Mouse (Mus musculus): ENCODE results near the gene Gm5426. TPM values are rescaled to one million over a fixed set of nuclear protein-coding genes. Genes with fewer than 3 reads are reported as not detected.
"Not testable (repeated sequence)": the region's sequence is repeated elsewhere in the genome, so short reads cannot be mapped to it uniquely, and the experiment has no call there.

Gm5426 gene
- polyA plus RNA-seq (2014; fragmentation: Nextera tagmentation; extraction: Ambion mirVana) = not detected in 2 replicates

DNA sequence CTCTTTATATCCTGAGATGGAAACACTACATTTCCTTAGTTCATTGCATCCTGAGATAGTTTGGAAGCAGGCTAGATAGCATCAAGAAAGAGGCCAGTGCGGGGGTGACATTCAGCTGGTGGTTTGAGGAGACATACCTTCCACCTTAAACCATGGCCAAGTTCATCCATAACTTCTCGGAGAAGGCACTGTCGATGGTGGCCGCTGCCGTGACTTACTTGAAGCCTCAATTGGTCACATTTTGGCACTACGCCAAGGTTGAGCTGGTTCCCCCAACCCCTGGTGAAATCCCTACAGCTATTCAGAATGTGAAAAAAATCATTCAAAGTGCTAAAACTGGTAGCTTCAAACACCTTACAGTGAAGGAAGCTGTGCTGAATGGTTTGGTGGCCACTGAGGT lies at the start of gene Gm5426:
Gene Gm5426, plus strand, starts transcription at position 153 of the 400 bp plus-strand sequence.
- 93% methylated on average over 6 of the region's 6 CpGs for WGBS
- ATAC-seq (ENCODE audit: low FRiP score) = not testable (repeated sequence)

DNA sequence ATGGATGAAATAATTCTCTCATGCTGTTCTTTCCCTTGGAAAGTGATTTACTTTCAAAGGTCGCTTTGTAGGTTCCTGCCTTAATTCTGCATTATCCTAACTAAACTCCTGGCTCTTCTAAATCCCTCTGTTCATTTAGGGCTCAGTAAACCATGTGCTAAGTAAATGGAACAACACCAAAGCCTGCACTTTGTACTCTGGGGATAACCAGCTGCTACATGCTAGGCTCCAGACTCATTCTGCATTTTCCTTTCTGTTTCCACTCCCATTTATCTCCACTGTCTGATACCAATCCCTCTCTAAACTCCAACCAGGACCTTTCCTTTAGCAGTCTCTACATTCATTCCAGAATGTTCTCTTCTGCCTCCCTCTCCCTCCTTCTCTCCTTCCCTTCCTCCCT lies 46.7 kb upstream of the Gm5426 start:
- Histone ChIP-seq H3K9ac (ENCODE audit: low read depth, low read length) (no peak overlapping the region), H3K4me2 (replicated peaks; ENCODE audit: low read depth, low read length) (no peak overlapping the region), H3K27ac (ENCODE audit: low read depth, low read length) (no peak overlapping the region), H3K36me3 (ENCODE audit: control insufficient read depth, insufficient read depth, low read length) (no peaks in the 10 kb centered on the region), H3K27me3 (ENCODE audit: control insufficient read depth, insufficient read depth, low read length) (no peaks in the 10 kb centered on the region), H3K9me3 (ENCODE audit: control insufficient read depth, low read length) (no peaks in the 10 kb centered on the region), H3K4me1 (replicated peaks; ENCODE audit: control insufficient read depth, insufficient read depth, low read length) (no peaks in the 10 kb centered on the region), H3K4me3 (ENCODE audit: low read depth, low read length) (no peak overlapping the region)
- whole genome bisulfite sequencing = 86% methylated on average over 1 of the region's 1 CpGs
- no peak for DNase-seq (ENCODE audit: low spot score)
- no peak for ATAC-seq (ENCODE audit: low FRiP score)

More for the DNA sequence above, at the start of gene Gm5426:
- H3K9me3 ChIP-seq (ENCODE audit: control insufficient read depth, low read length); H3K27me3 ChIP-seq (ENCODE audit: control insufficient read depth, insufficient read depth, low read length); H3K4me2 ChIP-seq (replicated peaks; ENCODE audit: low read depth, low read length); H3K4me3 ChIP-seq (ENCODE audit: low read depth, low read length); H3K27ac ChIP-seq (ENCODE audit: low read depth, low read length); H3K4me1 ChIP-seq (replicated peaks; ENCODE audit: control insufficient read depth, insufficient read depth, low read length); H3K36me3 ChIP-seq (ENCODE audit: control insufficient read depth, insufficient read depth, low read length); H3K9ac ChIP-seq (ENCODE audit: low read depth, low read length); DNase-seq (ENCODE audit: low spot score): not testable (repeated sequence)

DNA sequence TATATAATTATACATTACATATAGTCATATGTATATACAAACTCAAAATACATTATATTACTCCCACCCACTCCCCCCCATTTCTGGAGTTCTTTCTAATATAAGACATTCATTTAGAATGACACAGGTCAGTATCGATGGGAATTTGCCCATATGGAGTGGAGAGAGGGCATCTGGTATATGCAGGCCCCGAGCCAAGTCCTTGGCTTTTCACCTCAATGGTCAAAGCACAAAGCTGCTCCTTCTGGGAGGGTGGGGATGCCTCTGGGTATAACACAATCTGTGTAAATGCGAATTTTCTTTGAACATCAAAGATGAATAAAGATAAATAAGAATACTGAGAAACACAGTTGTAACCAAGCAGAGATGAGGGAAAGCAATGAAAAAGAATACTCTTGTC lies 46.0 kb upstream of the Gm5426 start:
- Histone ChIP-seq H3K4me1 (replicated peaks; ENCODE audit: control insufficient read depth, insufficient read depth, low read length) (no peaks in the 10 kb centered on the region), H3K4me3 (ENCODE audit: low read depth, low read length) (no peak overlapping the region), H3K4me2 (replicated peaks; ENCODE audit: low read depth, low read length) (no peak overlapping the region), H3K27me3 (ENCODE audit: control insufficient read depth, insufficient read depth, low read length) (no peaks in the 10 kb centered on the region), H3K9ac (ENCODE audit: low read depth, low read length) (no peak overlapping the region), H3K9me3 (ENCODE audit: control insufficient read depth, low read length) (no peaks in the 10 kb centered on the region), H3K36me3 (ENCODE audit: control insufficient read depth, insufficient read depth, low read length) (no peaks in the 10 kb centered on the region), H3K27ac (ENCODE audit: low read depth, low read length) (no peak overlapping the region)
- WGBS = 89% methylated on average over 3 of the region's 3 CpGs
- DNase-seq (ENCODE audit: low spot score) (no peak), ATAC-seq (ENCODE audit: low FRiP score) (no peak)

DNA sequence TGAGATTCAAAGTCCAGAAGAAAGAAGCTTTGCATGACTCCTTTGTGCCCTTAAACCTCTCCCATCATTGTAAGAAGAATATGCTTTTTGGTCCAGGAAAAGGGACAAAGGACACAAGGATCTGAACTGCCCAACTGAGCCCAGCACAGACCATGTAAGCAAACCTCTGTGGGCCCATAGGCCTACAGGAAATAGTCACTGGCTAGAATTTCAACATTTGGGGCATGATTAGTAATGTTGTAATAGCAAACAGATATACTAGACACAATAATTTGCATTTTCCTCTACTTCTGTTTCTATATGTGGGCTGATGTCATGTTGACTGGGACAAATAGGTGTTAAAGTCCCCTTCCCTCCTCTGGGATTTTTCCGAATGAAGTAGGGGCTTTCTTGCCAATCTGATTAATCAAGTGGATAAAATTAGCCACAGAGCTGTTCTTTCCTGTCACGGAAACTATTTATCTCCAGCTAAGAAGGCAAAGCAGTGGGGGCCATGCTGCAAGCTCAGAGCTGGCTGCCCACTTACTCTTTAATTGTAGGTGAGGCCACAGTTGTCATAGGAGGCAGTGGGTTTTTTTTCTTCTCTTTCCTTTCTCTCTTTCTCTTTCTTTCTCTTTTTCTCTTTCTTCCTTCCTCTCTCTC lies 42.4 kb upstream of the Gm5426 start:
- Histone ChIP-seq H3K27me3 (ENCODE audit: control insufficient read depth, insufficient read depth, low read length) (no peaks in the 10 kb centered on the region), H3K4me3 (ENCODE audit: low read depth, low read length) (no peak overlapping the region), H3K4me1 (replicated peaks; ENCODE audit: control insufficient read depth, insufficient read depth, low read length) (no peaks in the 10 kb centered on the region), H3K27ac (ENCODE audit: low read depth, low read length) (no peak overlapping the region), H3K9me3 (ENCODE audit: control insufficient read depth, low read length) (no peaks in the 10 kb centered on the region), H3K4me2 (replicated peaks; ENCODE audit: low read depth, low read length) (no peak overlapping the region), H3K36me3 (ENCODE audit: control insufficient read depth, insufficient read depth, low read length) (no peaks in the 10 kb centered on the region), H3K9ac (ENCODE audit: low read depth, low read length) (no peak overlapping the region)
- WGBS = 46% methylated on average over 2 of the region's 2 CpGs
- DNase-seq (ENCODE audit: low spot score) = no peak
- no peak for ATAC-seq (ENCODE audit: low FRiP score)

DNA sequence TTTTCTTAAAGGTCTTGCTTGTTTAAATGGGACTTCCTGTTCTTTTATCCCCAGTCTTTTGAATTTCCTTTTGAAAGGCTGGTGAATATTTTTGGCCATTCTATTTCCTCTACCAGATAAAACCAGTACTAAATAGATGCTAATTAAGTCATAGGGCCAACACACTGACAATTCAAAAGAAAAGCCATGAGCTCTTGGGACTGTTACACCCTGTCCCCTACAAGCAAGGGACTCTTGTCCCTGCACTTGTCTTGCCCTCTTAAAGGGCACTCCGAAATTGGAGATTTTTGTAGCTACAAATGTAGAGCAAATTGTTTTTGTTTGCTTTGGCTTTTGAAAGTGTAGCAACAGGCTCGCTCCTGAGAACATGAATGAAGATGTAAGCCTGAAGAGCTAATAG lies 41.8 kb upstream of the Gm5426 start:
- Histone ChIP-seq H3K4me2 (replicated peaks; ENCODE audit: low read depth, low read length) (no peak overlapping the region), H3K4me3 (ENCODE audit: low read depth, low read length) (no peak overlapping the region), H3K27ac (ENCODE audit: low read depth, low read length) (no peak overlapping the region), H3K4me1 (replicated peaks; ENCODE audit: control insufficient read depth, insufficient read depth, low read length) (no peaks in the 10 kb centered on the region), H3K36me3 (ENCODE audit: control insufficient read depth, insufficient read depth, low read length) (no peaks in the 10 kb centered on the region), H3K9ac (ENCODE audit: low read depth, low read length) (no peak overlapping the region), H3K9me3 (ENCODE audit: control insufficient read depth, low read length) (no peaks in the 10 kb centered on the region), H3K27me3 (ENCODE audit: control insufficient read depth, insufficient read depth, low read length) (no peaks in the 10 kb centered on the region)
- ATAC-seq (ENCODE audit: low FRiP score) (no peak), DNase-seq (ENCODE audit: low spot score) (no peak)
- 77% methylated on average over 2 of the region's 2 CpGs for WGBS

DNA sequence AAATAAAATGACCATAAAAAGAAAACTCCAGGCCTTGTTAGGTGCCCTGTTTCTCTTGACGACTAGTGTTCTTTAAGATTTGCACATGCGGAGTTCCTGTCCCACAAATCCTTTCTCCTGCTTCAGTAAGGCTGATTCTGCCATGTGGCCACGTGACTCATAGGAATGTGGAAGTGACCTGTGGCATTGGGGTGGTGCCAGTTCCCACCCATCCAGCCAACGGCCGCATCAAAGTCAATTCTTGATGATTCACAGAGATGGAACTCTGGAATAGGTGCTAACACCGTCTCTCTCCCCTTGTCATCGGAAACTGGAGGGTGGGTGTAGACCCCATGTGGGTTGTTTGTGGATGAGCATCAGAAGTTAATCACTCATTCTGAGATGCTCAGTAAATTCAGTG lies 39.7 kb upstream of the Gm5426 start:
- Histone ChIP-seq H3K27me3 (ENCODE audit: control insufficient read depth, insufficient read depth, low read length) (no peaks in the 10 kb centered on the region), H3K4me1 (replicated peaks; ENCODE audit: control insufficient read depth, insufficient read depth, low read length) (no peaks in the 10 kb centered on the region), H3K4me2 (replicated peaks; ENCODE audit: low read depth, low read length) (no peak overlapping the region), H3K4me3 (ENCODE audit: low read depth, low read length) (no peak overlapping the region), H3K36me3 (ENCODE audit: control insufficient read depth, insufficient read depth, low read length) (no peaks in the 10 kb centered on the region), H3K27ac (ENCODE audit: low read depth, low read length) (no peak overlapping the region), H3K9ac (ENCODE audit: low read depth, low read length) (no peak overlapping the region), H3K9me3 (ENCODE audit: control insufficient read depth, low read length) (no peaks in the 10 kb centered on the region)
- ATAC-seq (ENCODE audit: low FRiP score) = no peak
- WGBS = 87% methylated on average over 7 of the region's 7 CpGs
- DNase-seq (ENCODE audit: low spot score) = no peak

DNA sequence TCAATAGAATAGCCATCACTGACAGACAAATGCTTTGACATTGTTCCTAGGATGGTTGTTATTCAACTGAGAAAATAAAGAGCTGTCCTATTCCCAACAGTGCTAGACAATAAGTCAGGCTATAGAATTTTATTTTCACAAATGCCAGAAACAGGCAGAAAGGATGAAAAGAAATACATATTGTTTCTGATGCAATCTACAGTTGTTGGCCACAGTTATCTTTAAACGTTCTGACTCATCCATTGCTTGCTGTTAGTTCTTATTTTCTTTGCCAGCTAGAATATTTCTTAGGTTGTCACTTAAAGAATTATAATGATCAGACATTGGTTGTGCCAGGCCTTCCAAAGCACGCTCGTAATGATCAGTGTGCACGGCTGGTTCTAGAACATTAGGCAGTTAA lies 35.4 kb upstream of the Gm5426 start:
- DNase-seq (ENCODE audit: low spot score) (no peak), ATAC-seq (ENCODE audit: low FRiP score) (no peak)
- no peaks in the 10 kb centered on the region for H3K9me3 ChIP-seq (ENCODE audit: control insufficient read depth, low read length)
- H3K27ac ChIP-seq (ENCODE audit: low read depth, low read length) = no peak overlapping the region
- 86% methylated on average over 4 of the region's 4 CpGs for WGBS
- H3K9ac ChIP-seq (ENCODE audit: low read depth, low read length) = no peak overlapping the region
- H3K27me3 ChIP-seq (ENCODE audit: control insufficient read depth, insufficient read depth, low read length) = no peaks in the 10 kb centered on the region
- H3K36me3 ChIP-seq (ENCODE audit: control insufficient read depth, insufficient read depth, low read length) = no peaks in the 10 kb centered on the region
- H3K4me3 ChIP-seq (ENCODE audit: low read depth, low read length) = no peak overlapping the region
- no peak overlapping the region for H3K4me2 ChIP-seq (replicated peaks; ENCODE audit: low read depth, low read length)
- no peaks in the 10 kb centered on the region for H3K4me1 ChIP-seq (replicated peaks; ENCODE audit: control insufficient read depth, insufficient read depth, low read length)

DNA sequence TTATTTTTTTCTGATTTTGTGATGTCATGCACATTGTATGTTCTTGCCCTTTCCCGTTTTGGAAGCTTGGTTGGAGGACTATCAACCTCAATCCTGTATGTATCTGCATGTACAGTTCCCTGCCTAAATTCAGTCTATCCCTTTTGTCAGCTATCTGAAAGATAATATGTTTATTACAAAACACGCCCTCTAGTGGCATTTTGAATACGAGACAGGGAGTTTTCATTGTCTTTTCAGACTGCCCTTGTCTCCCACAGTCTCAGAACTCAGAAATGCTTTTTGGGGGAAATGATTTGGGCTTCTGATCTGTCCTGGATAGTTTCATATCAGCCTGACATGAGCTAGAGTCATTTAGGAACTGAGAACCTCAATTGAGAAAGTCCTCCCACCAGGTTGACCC lies 32.2 kb upstream of the Gm5426 start:
- Histone ChIP-seq H3K27me3 (ENCODE audit: control insufficient read depth, insufficient read depth, low read length) (no peaks in the 10 kb centered on the region), H3K4me1 (replicated peaks; ENCODE audit: control insufficient read depth, insufficient read depth, low read length) (no peaks in the 10 kb centered on the region), H3K36me3 (ENCODE audit: control insufficient read depth, insufficient read depth, low read length) (no peaks in the 10 kb centered on the region), H3K9ac (ENCODE audit: low read depth, low read length) (no peak overlapping the region), H3K4me3 (ENCODE audit: low read depth, low read length) (no peak overlapping the region), H3K4me2 (replicated peaks; ENCODE audit: low read depth, low read length) (no peak overlapping the region), H3K9me3 (ENCODE audit: control insufficient read depth, low read length) (no peaks in the 10 kb centered on the region), H3K27ac (ENCODE audit: low read depth, low read length) (no peak overlapping the region)
- ATAC-seq (ENCODE audit: low FRiP score) (no peak), DNase-seq (ENCODE audit: low spot score) (peak; percentile 6)
- WGBS = 31% methylated on average over 3 of the region's 3 CpGs

DNA sequence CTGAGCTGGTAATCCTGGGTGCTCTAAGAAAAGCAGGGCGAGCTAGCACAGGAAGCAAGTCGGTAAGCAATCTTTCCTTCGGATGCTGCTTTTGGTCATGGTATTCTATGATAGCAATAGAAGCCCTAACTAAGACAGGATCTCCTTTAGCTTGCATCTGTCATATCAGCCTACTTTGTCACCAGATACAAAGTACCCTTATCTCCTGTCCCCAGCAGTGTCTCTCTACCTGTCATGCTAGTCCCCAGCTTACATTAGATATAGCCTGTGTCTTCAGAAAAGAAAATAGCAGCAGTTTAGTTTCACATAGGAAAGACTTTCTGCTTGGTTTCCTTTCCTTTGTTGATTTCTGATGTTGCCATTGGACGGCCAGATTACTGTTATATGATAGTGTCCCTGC lies 31.8 kb upstream of the Gm5426 start:
- Histone ChIP-seq H3K9me3 (ENCODE audit: control insufficient read depth, low read length) (no peaks in the 10 kb centered on the region), H3K36me3 (ENCODE audit: control insufficient read depth, insufficient read depth, low read length) (no peaks in the 10 kb centered on the region), H3K4me1 (replicated peaks; ENCODE audit: control insufficient read depth, insufficient read depth, low read length) (no peaks in the 10 kb centered on the region), H3K27me3 (ENCODE audit: control insufficient read depth, insufficient read depth, low read length) (no peaks in the 10 kb centered on the region), H3K4me2 (replicated peaks; ENCODE audit: low read depth, low read length) (no peak overlapping the region), H3K9ac (ENCODE audit: low read depth, low read length) (no peak overlapping the region), H3K4me3 (ENCODE audit: low read depth, low read length) (no peak overlapping the region), H3K27ac (ENCODE audit: low read depth, low read length) (no peak overlapping the region)
- 86% methylated on average over 4 of the region's 4 CpGs for WGBS
- ATAC-seq (ENCODE audit: low FRiP score) = no peak
- no peak for DNase-seq (ENCODE audit: low spot score)
